Mouse (Mus musculus) limb, embryonic 14.5 days (tissue): Measurements from ENCODE around the gene Src. TPM values are rescaled to one million over a fixed set of nuclear protein-coding genes. Genes with fewer than 3 reads are reported as not detected.

Experiments
- ATAC-seq: fragments of 200-750 bp; cut with Nextera tagmentation; 2 replicates; pipeline ENCODE4 v1.8.0; 2017; ENCODE audit warnings: low read depth, moderate number of reproducible peaks, moderate TSS enrichment; ENCODE audit not compliant: low FRiP score
- DNase-seq: peaks from one replicate; pipeline ENCODE4 v3.0.0-alpha.2; 2015; ENCODE audit warnings: low spot score
- H3K27ac ChIP-seq: fragments of 300-500 bp; sonication (generic); replicated peaks from 2 replicates; pipeline ENCODE4 v1.5.1; 2014; ENCODE audit warnings: low read depth, mild to moderate bottlenecking, low read length, moderate library complexity, mixed read lengths
- H3K27me3 ChIP-seq: fragments of 300-500 bp; sonication (generic); 2 replicates; pipeline ENCODE4 v1.6.1; 2014; ENCODE audit warnings: low read length, mixed read lengths; ENCODE audit not compliant: control insufficient read depth, insufficient read depth
- H3K36me3 ChIP-seq: fragments of 300-500 bp; sonication (generic); 2 replicates; pipeline ENCODE4 v1.6.1; 2014; ENCODE audit warnings: mild to moderate bottlenecking, low read length, moderate library complexity, mixed read lengths; ENCODE audit not compliant: control insufficient read depth, insufficient read depth
- H3K4me1 ChIP-seq: fragments of 300-500 bp; sonication (generic); 2 replicates; pipeline ENCODE4 v1.6.1; 2014; ENCODE audit warnings: antibody characterized with exemption, low read length, mixed read lengths; ENCODE audit not compliant: control insufficient read depth, insufficient read depth
- H3K4me2 ChIP-seq: fragments of 300-500 bp; sonication (generic); replicated peaks from 2 replicates; pipeline ENCODE4 v1.6.1; 2014; ENCODE audit warnings: low read depth, mild to moderate bottlenecking, low read length, moderate library complexity; ENCODE audit not compliant: severe bottlenecking
- H3K4me3 ChIP-seq: fragments of 300-500 bp; sonication (generic); replicated peaks from 2 replicates; pipeline ENCODE4 v1.5.1; 2014; ENCODE audit warnings: low read length
- H3K9ac ChIP-seq: fragments of 300-500 bp; sonication (generic); 2 replicates; pipeline ENCODE4 v1.6.1; 2014; ENCODE audit warnings: mild to moderate bottlenecking, low read depth, low read length, moderate library complexity; ENCODE audit not compliant: severe bottlenecking
- H3K9me3 ChIP-seq: fragments of 300-500 bp; sonication (generic); 2 replicates; pipeline ENCODE4 v1.6.1; 2016; ENCODE audit warnings: low read length; ENCODE audit not compliant: control insufficient read depth
- POLR2A ChIP-seq: fragments of 200-500 bp; IDR thresholded peaks from 2 replicates; pipeline ENCODE4 v1.8.0; 2012; ENCODE audit warnings: inconsistent platforms, mild to moderate bottlenecking, moderate library complexity, borderline replicate concordance; ENCODE audit not compliant: insufficient read depth, insufficient read length; ENCODE audit errors: extremely low read depth
- WGBS: fragments of 180-500 bp; shearing (Covaris S2); extraction: QIAGEN DNeasy Blood & Tissue Kit; methylation state at CpG from one replicate; pipeline ENCODE4 v1.1.7; 2014; 5-methylcytosine and 5-hydroxymethylcytosine counted together
- polyA plus RNA-seq, 2 experiments: library from polyadenylated mRNA; depleted of rRNA in 1 of 2; stranded (reverse) in 1 of 2; unstranded in 1 of 2; fragments of >200 nt; fragmentation: Nextera tagmentation in 1 of 2; extraction: Ambion mirVana in 1 of 2; gene quantifications; 2 replicates each; pipeline versions ENCODE4 v1.2.1 to v1.2.3; 2012 to 2014

Src gene
- polyA plus RNA-seq, 2 experiments = 15.9 to 43.6 TPM

- no peak overlapping the region for H3K4me3 ChIP-seq
- no peak overlapping the region for H3K9ac ChIP-seq
- 0 out of 2 replicates have a peak, but pooled peaks cover under 1% of the 10 kb centered on the region for H3K36me3 ChIP-seq
- no peaks in the 10 kb centered on the region for H3K9me3 ChIP-seq
- H3K4me2 ChIP-seq = no peak overlapping the region
- H3K27me3 ChIP-seq = no peaks in the 10 kb centered on the region
- whole genome bisulfite sequencing = 63% methylated on average over 11 of the region's 11 CpGs
- ATAC-seq (no peak), DNase-seq (no peak)
- no peak overlapping the region for H3K27ac ChIP-seq
- peaks cover 32% of the 10 kb centered on the region for H3K4me1 ChIP-seq
- no peak for TF ChIP-seq POLR2A
Measured at GRCm38 (mm10) chr2:157422062-157422655, 3.9 kb downstream of the Src start.

DNA sequence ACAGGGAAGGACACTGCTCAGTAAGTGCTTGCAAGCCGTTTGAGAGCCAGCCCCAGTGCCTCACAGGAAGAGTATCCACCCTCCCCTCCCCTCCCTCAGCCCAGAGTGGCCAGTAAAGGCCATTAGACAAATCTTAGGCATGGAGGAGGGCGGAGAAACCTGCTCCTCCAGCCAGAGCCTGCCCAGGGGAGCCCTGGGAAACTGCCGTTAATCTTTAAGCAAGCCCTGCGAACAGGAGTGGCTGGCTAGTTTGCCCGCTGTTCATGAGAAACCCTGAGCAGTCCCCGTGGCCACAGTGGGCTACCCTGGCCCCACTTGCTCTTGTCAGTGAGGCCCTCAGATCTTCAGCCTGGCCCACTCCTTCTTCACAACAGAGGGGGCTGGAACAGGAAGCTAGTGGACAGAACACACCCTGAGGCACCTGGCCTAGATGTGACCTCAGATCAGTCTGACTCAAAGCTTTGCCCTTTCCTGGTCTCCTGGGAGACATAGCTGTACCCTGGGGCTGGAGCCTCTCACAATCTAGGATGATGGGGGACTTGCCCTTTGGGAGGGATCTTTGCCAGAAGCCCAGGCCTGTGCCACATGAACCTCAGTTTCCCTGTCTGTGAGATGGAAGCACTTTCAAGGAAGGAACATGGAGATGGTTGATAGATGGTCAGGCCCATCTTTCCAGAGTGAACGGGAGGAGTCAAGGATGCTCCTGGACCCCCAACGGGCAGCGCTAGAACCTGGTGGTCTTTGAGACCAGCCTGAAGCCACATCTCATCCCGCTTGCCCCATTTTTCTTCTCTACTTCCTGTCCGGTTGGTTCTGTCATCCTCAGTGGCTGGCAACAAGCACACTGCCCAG lies 4.8 kb downstream of the Src start:
- Histone ChIP-seq H3K4me1 (peaks cover 35% of the 10 kb centered on the region), H3K9ac (peak overlapping the region; percentile 99), H3K4me3 (peak overlapping the region; percentile 87), H3K9me3 (no peaks in the 10 kb centered on the region), H3K27me3 (no peaks in the 10 kb centered on the region), H3K36me3 (peaks cover 8% of the 10 kb centered on the region), H3K27ac (peak overlapping the region; percentile 94; the same call in 1 of the 2 replicates), H3K4me2 (peak overlapping the region; percentile 78)
- 42% methylated on average over 11 of the region's 11 CpGs for WGBS
- ATAC-seq = no peak; the same call in 1 of the 2 replicates
- TF ChIP-seq POLR2A = no peak
- DNase-seq = peak; percentile 43

- Histone ChIP-seq H3K27me3 (no peaks in the 10 kb centered on the region), H3K4me3 (peak overlapping the region; percentile 87), H3K27ac (peak overlapping the region; percentile 94), H3K36me3 (peaks cover 11% of the 10 kb centered on the region), H3K4me2 (peak overlapping the region; percentile 78), H3K4me1 (peaks cover 30% of the 10 kb centered on the region), H3K9me3 (no peaks in the 10 kb centered on the region), H3K9ac (peak overlapping the region; percentile 99)
- ATAC-seq (no peak), DNase-seq (no peak)
- WGBS = 13% methylated on average over 15 of the region's 21 CpGs
- TF ChIP-seq POLR2A = no peak
Measured at GRCm38 (mm10) chr2:157423706-157424125, 5.5 kb downstream of the Src start.

GRCm38 (mm10) chr2:157424126-157424903 lies 6.1 kb downstream of the Src start:
- TF ChIP-seq POLR2A = no peak
- Histone ChIP-seq H3K9me3 (no peaks in the 10 kb centered on the region), H3K36me3 (peaks cover 16% of the 10 kb centered on the region), H3K27me3 (no peaks in the 10 kb centered on the region), H3K4me1 (peaks cover 30% of the 10 kb centered on the region), H3K27ac (peak overlapping the region; percentile 94), H3K9ac (peak overlapping the region; percentile 99), H3K4me2 (peak overlapping the region; percentile 78), H3K4me3 (peak overlapping the region; percentile 87)
- 1% methylated on average over 27 of the region's 98 CpGs for WGBS
- ATAC-seq (peak; percentile 46), DNase-seq (no peak)
